Mouse (Mus musculus): Measurements from ENCODE around the gene Pip4k2a. TPM values are rescaled to one million over a fixed set of nuclear protein-coding genes. Genes with fewer than 3 reads are reported as not detected.

Pip4k2a gene
- polyA plus RNA-seq, 1 experiment, result 21.8 TPM

GRCm38 (mm10) chr2:18816036-18816435 lies 181.9 kb downstream of the Pip4k2a start:
- H3K4me1 ChIP-seq (ENCODE audit: control insufficient read depth, insufficient read depth, insufficient read length), result peaks cover 16% of the 10 kb centered on the region; the same call in 1 of the 2 replicates
- TF ChIP-seq CTCF (IDR thresholded peaks at IDR 0.05; ENCODE audit: extremely low read depth, insufficient read depth, insufficient read length, insufficient replicate concordance), result no peak
- TF ChIP-seq POLR2A (IDR thresholded peaks at IDR 0.05; ENCODE audit: low read depth, low read length), result no peak
- H3K27ac ChIP-seq (ENCODE audit: insufficient read depth, low read length), result no peak overlapping the region
- no peak overlapping the region for H3K4me3 ChIP-seq (ENCODE audit: extremely low read depth, insufficient read depth, insufficient read length)
- 45% methylated on average over 2 of the region's 2 CpGs for WGBS
- DNase-seq (ENCODE audit: low read depth in 1 of 2, low spot score in 2 of 2), result peak in 1 of 2 experiments; percentile 32
- H3K36me3 ChIP-seq (ENCODE audit: control insufficient read depth, insufficient read depth, low read length), result no peaks in the 10 kb centered on the region
- no peaks in the 10 kb centered on the region for H3K27me3 ChIP-seq (ENCODE audit: control insufficient read depth, insufficient read depth, low read length)

- WGBS, result 46% methylated on average over 6 of the region's 6 CpGs
- Histone ChIP-seq H3K27me3 (ENCODE audit: control insufficient read depth, insufficient read depth, low read length) (no peaks in the 10 kb centered on the region), H3K4me1 (ENCODE audit: control insufficient read depth, insufficient read depth, insufficient read length) (peaks cover 15% of the 10 kb centered on the region; the same call in 1 of the 2 replicates), H3K4me3 (ENCODE audit: extremely low read depth, insufficient read depth, insufficient read length) (no peak overlapping the region), H3K27ac (ENCODE audit: insufficient read depth, low read length) (no peak overlapping the region), H3K36me3 (ENCODE audit: control insufficient read depth, insufficient read depth, low read length) (no peaks in the 10 kb centered on the region)
- TF ChIP-seq CTCF (IDR thresholded peaks at IDR 0.05; ENCODE audit: extremely low read depth, insufficient read depth, insufficient read length, insufficient replicate concordance), result no peak
- TF ChIP-seq POLR2A (IDR thresholded peaks at IDR 0.05; ENCODE audit: low read depth, low read length), result no peak
- DNase-seq (ENCODE audit: low read depth in 1 of 2, low spot score in 2 of 2), result peak in 1 of 2 experiments; percentile 20
Observed at GRCm38 (mm10) chr2:18815336-18815965, 182.5 kb downstream of the Pip4k2a start.

- Histone ChIP-seq H3K36me3 (ENCODE audit: control insufficient read depth, insufficient read depth, low read length) (no peaks in the 10 kb centered on the region), H3K4me3 (ENCODE audit: extremely low read depth, insufficient read depth, insufficient read length) (no peak overlapping the region), H3K27me3 (ENCODE audit: control insufficient read depth, insufficient read depth, low read length) (no peaks in the 10 kb centered on the region), H3K4me1 (ENCODE audit: control insufficient read depth, insufficient read depth, insufficient read length) (peaks cover 15% of the 10 kb centered on the region; the same call in 1 of the 2 replicates), H3K27ac (ENCODE audit: insufficient read depth, low read length) (no peak overlapping the region)
- 47% methylated on average over 5 of the region's 5 CpGs for WGBS
- TF ChIP-seq POLR2A (IDR thresholded peaks at IDR 0.05; ENCODE audit: low read depth, low read length) (no peak), CTCF (IDR thresholded peaks at IDR 0.05; ENCODE audit: extremely low read depth, insufficient read depth, insufficient read length, insufficient replicate concordance) (no peak)
- peak in 1 of 2 experiments; percentile 30 for DNase-seq (ENCODE audit: low read depth in 1 of 2, low spot score in 2 of 2)
Observed at GRCm38 (mm10) chr2:18814447-18814804, 183.5 kb downstream of the Pip4k2a start.

GRCm38 (mm10) chr2:18813683-18814446 lies 184.1 kb downstream of the Pip4k2a start:
- Histone ChIP-seq H3K36me3 (ENCODE audit: control insufficient read depth, insufficient read depth, low read length) (no peaks in the 10 kb centered on the region), H3K27me3 (ENCODE audit: control insufficient read depth, insufficient read depth, low read length) (no peaks in the 10 kb centered on the region), H3K27ac (ENCODE audit: insufficient read depth, low read length) (no peak overlapping the region), H3K4me1 (ENCODE audit: control insufficient read depth, insufficient read depth, insufficient read length) (peaks cover 15% of the 10 kb centered on the region; the same call in 1 of the 2 replicates), H3K4me3 (ENCODE audit: extremely low read depth, insufficient read depth, insufficient read length) (no peak overlapping the region)
- 85% methylated on average over 11 of the region's 11 CpGs for WGBS
- no peak for DNase-seq (ENCODE audit: low read depth in 1 of 2, low spot score in 2 of 2)
- no peak for TF ChIP-seq POLR2A (IDR thresholded peaks at IDR 0.05; ENCODE audit: low read depth, low read length)
- no peak for TF ChIP-seq CTCF (IDR thresholded peaks at IDR 0.05; ENCODE audit: extremely low read depth, insufficient read depth, insufficient read length, insufficient replicate concordance)

GRCm38 (mm10) chr2:18807961-18808360 lies 190.0 kb downstream of the Pip4k2a start:
- Histone ChIP-seq H3K27ac (ENCODE audit: insufficient read depth, low read length) (no peak overlapping the region), H3K4me3 (ENCODE audit: extremely low read depth, insufficient read depth, insufficient read length) (no peak overlapping the region), H3K4me1 (ENCODE audit: control insufficient read depth, insufficient read depth, insufficient read length) (no peaks in the 10 kb centered on the region), H3K27me3 (ENCODE audit: control insufficient read depth, insufficient read depth, low read length) (no peaks in the 10 kb centered on the region), H3K36me3 (ENCODE audit: control insufficient read depth, insufficient read depth, low read length) (no peaks in the 10 kb centered on the region)
- no peak for TF ChIP-seq CTCF (IDR thresholded peaks at IDR 0.05; ENCODE audit: extremely low read depth, insufficient read depth, insufficient read length, insufficient replicate concordance)
- no peak for TF ChIP-seq POLR2A (IDR thresholded peaks at IDR 0.05; ENCODE audit: low read depth, low read length)
- WGBS, result 88% methylated on average over 2 of the region's 2 CpGs
- DNase-seq (ENCODE audit: low read depth in 1 of 2, low spot score in 2 of 2), result no peak

- peaks cover 18% of the 10 kb centered on the region for H3K27me3 ChIP-seq (ENCODE audit: control insufficient read depth, insufficient read depth, low read length)
Observed at GRCm38 (mm10) chr2:18801281-18801862, 196.6 kb downstream of the Pip4k2a start.

More at GRCm38 (mm10) chr2:18801281-18801862, 196.6 kb downstream of the Pip4k2a start:
- H3K4me3 ChIP-seq (ENCODE audit: extremely low read depth, insufficient read depth, insufficient read length), result no peak overlapping the region
- 29% methylated on average over 19 of the region's 19 CpGs for WGBS
- H3K36me3 ChIP-seq (ENCODE audit: control insufficient read depth, insufficient read depth, low read length), result no peaks in the 10 kb centered on the region
- no peak overlapping the region for H3K27ac ChIP-seq (ENCODE audit: insufficient read depth, low read length)
- no peak for DNase-seq (ENCODE audit: low read depth in 1 of 2, low spot score in 2 of 2)
- TF ChIP-seq POLR2A (IDR thresholded peaks at IDR 0.05; ENCODE audit: low read depth, low read length), result no peak
- no peak for TF ChIP-seq CTCF (IDR thresholded peaks at IDR 0.05; ENCODE audit: extremely low read depth, insufficient read depth, insufficient read length, insufficient replicate concordance)
- peaks cover 3% of the 10 kb centered on the region; the same call in 1 of the 2 replicates for H3K4me1 ChIP-seq (ENCODE audit: control insufficient read depth, insufficient read depth, insufficient read length)
